Mouse (Mus musculus): ENCODE results near the gene F7. TPM values are rescaled to one million over a fixed set of nuclear protein-coding genes. Genes with fewer than 3 reads are reported as not detected.
A peak's percentile ranks its signal among the peaks of the same experiment; 100 is the strongest.

Gene F7
- polyA plus RNA-seq, 1 experiment from 2014 or later: not detected

GRCm38 (mm10) chr8:12991411-12991810 lies 34.4 kb upstream of the F7 start:
- no peak overlapping the region for H3K4me3 ChIP-seq (ENCODE audit: low read depth, low read length)
- DNase-seq (ENCODE audit: low spot score) (no peak), ATAC-seq (ENCODE audit: low FRiP score, low TSS enrichment) (no peak)
- no peaks in the 10 kb centered on the region for H3K9me3 ChIP-seq (ENCODE audit: control insufficient read depth, low read length)
- H3K4me2 ChIP-seq (replicated peaks; ENCODE audit: low read depth): no peak overlapping the region
- H3K4me1 ChIP-seq (replicated peaks; ENCODE audit: control insufficient read depth, insufficient read depth): no peaks in the 10 kb centered on the region
- H3K27ac ChIP-seq (replicated peaks): no peak overlapping the region
- TF ChIP-seq CTCF (IDR thresholded peaks at IDR 0.05; ENCODE audit: low read depth) (no peak), EP300 (optimal IDR thresholded peaks at IDR 0.05) (no peak)
- H3K9ac ChIP-seq (ENCODE audit: low read length): no peak overlapping the region
- 70% methylated on average over 10 of the region's 10 CpGs for WGBS
- no peaks in the 10 kb centered on the region for H3K36me3 ChIP-seq (ENCODE audit: control insufficient read depth, insufficient read depth, low read length)
- no peaks in the 10 kb centered on the region for H3K27me3 ChIP-seq (ENCODE audit: control insufficient read depth, insufficient read depth, low read length)

- DNase-seq (ENCODE audit: low spot score): no peak
- 81% methylated on average over 5 of the region's 5 CpGs for WGBS
- no peak overlapping the region for H3K27ac ChIP-seq (replicated peaks)
- H3K4me3 ChIP-seq (ENCODE audit: low read depth, low read length): no peak overlapping the region
- no peak for ATAC-seq (ENCODE audit: low FRiP score, low TSS enrichment)
- H3K9me3 ChIP-seq (ENCODE audit: control insufficient read depth, low read length): no peaks in the 10 kb centered on the region
- H3K4me2 ChIP-seq (replicated peaks; ENCODE audit: low read depth): no peak overlapping the region
- no peaks in the 10 kb centered on the region; the same call in 1 of the 2 replicates for H3K36me3 ChIP-seq (ENCODE audit: control insufficient read depth, insufficient read depth, low read length)
- TF ChIP-seq CTCF (IDR thresholded peaks at IDR 0.05; ENCODE audit: low read depth): no peak
- no peaks in the 10 kb centered on the region for H3K27me3 ChIP-seq (ENCODE audit: control insufficient read depth, insufficient read depth, low read length)
- no peak overlapping the region for H3K9ac ChIP-seq (ENCODE audit: low read length)
- H3K4me1 ChIP-seq (replicated peaks; ENCODE audit: control insufficient read depth, insufficient read depth): no peaks in the 10 kb centered on the region
These were observed 31.4 kb upstream of the F7 start for GRCm38 (mm10) chr8:12994468-12994867.

GRCm38 (mm10) chr8:12995481-12995880 lies 30.4 kb upstream of the F7 start:
- Histone ChIP-seq H3K9ac (ENCODE audit: low read length) (no peak overlapping the region), H3K36me3 (ENCODE audit: control insufficient read depth, insufficient read depth, low read length) (no peaks in the 10 kb centered on the region; the same call in 1 of the 2 replicates), H3K9me3 (ENCODE audit: control insufficient read depth, low read length) (no peaks in the 10 kb centered on the region), H3K27me3 (ENCODE audit: control insufficient read depth, insufficient read depth, low read length) (no peaks in the 10 kb centered on the region), H3K27ac (replicated peaks) (no peak overlapping the region), H3K4me1 (replicated peaks; ENCODE audit: control insufficient read depth, insufficient read depth) (no peaks in the 10 kb centered on the region), H3K4me2 (replicated peaks; ENCODE audit: low read depth) (no peak overlapping the region), H3K4me3 (ENCODE audit: low read depth, low read length) (no peak overlapping the region)
- TF ChIP-seq CTCF (IDR thresholded peaks at IDR 0.05; ENCODE audit: low read depth): no peak
- no peak for TF ChIP-seq EP300 (optimal IDR thresholded peaks at IDR 0.05)
- no peak for DNase-seq (ENCODE audit: low spot score)
- WGBS: 44% methylated on average over 5 of the region's 5 CpGs
- no peak for ATAC-seq (ENCODE audit: low FRiP score, low TSS enrichment)

- Histone ChIP-seq H3K9ac (ENCODE audit: low read length) (no peak overlapping the region), H3K4me3 (ENCODE audit: low read depth, low read length) (no peak overlapping the region), H3K4me1 (replicated peaks; ENCODE audit: control insufficient read depth, insufficient read depth) (no peaks in the 10 kb centered on the region), H3K27me3 (ENCODE audit: control insufficient read depth, insufficient read depth, low read length) (no peaks in the 10 kb centered on the region), H3K27ac (replicated peaks) (peak overlapping the region; percentile 50), H3K36me3 (ENCODE audit: control insufficient read depth, insufficient read depth, low read length) (no peaks in the 10 kb centered on the region; the same call in 1 of the 2 replicates), H3K9me3 (ENCODE audit: control insufficient read depth, low read length) (no peaks in the 10 kb centered on the region), H3K4me2 (replicated peaks; ENCODE audit: low read depth) (no peak overlapping the region)
- DNase-seq (ENCODE audit: low spot score): no peak
- no peak for TF ChIP-seq CTCF (IDR thresholded peaks at IDR 0.05; ENCODE audit: low read depth)
- TF ChIP-seq EP300 (optimal IDR thresholded peaks at IDR 0.05): no peak
- peak; percentile 49; the same call in 1 of the 2 replicates for ATAC-seq (ENCODE audit: low FRiP score, low TSS enrichment)
- 38% methylated on average over 8 of the region's 8 CpGs for WGBS
These were observed 29.0 kb upstream of the F7 start for GRCm38 (mm10) chr8:12996831-12997275.

GRCm38 (mm10) chr8:12998331-12998730 lies 27.5 kb upstream of the F7 start:
- Histone ChIP-seq H3K27ac (replicated peaks) (no peak overlapping the region), H3K27me3 (ENCODE audit: control insufficient read depth, insufficient read depth, low read length) (no peaks in the 10 kb centered on the region), H3K36me3 (ENCODE audit: control insufficient read depth, insufficient read depth, low read length) (no peaks in the 10 kb centered on the region; the same call in 1 of the 2 replicates), H3K4me3 (ENCODE audit: low read depth, low read length) (no peak overlapping the region), H3K9ac (ENCODE audit: low read length) (no peak overlapping the region), H3K4me2 (replicated peaks; ENCODE audit: low read depth) (no peak overlapping the region), H3K4me1 (replicated peaks; ENCODE audit: control insufficient read depth, insufficient read depth) (no peaks in the 10 kb centered on the region), H3K9me3 (ENCODE audit: control insufficient read depth, low read length) (no peaks in the 10 kb centered on the region)
- TF ChIP-seq CTCF (IDR thresholded peaks at IDR 0.05; ENCODE audit: low read depth) (no peak), EP300 (optimal IDR thresholded peaks at IDR 0.05) (no peak)
- ATAC-seq (ENCODE audit: low FRiP score, low TSS enrichment) (no peak), DNase-seq (ENCODE audit: low spot score) (no peak)
- WGBS: 62% methylated on average over 8 of the region's 8 CpGs

- ATAC-seq (ENCODE audit: low FRiP score, low TSS enrichment): no peak; the same call in 1 of the 2 replicates
These were observed 26.0 kb upstream of the F7 start for GRCm38 (mm10) chr8:12999793-13000192.

More at GRCm38 (mm10) chr8:12999793-13000192, 26.0 kb upstream of the F7 start:
- 76% methylated on average over 9 of the region's 9 CpGs for WGBS
- Histone ChIP-seq H3K4me1 (replicated peaks; ENCODE audit: control insufficient read depth, insufficient read depth) (no peaks in the 10 kb centered on the region), H3K36me3 (ENCODE audit: control insufficient read depth, insufficient read depth, low read length) (no peaks in the 10 kb centered on the region; the same call in 1 of the 2 replicates), H3K27ac (replicated peaks) (no peak overlapping the region), H3K4me3 (ENCODE audit: low read depth, low read length) (no peak overlapping the region), H3K27me3 (ENCODE audit: control insufficient read depth, insufficient read depth, low read length) (no peaks in the 10 kb centered on the region), H3K9ac (ENCODE audit: low read length) (no peak overlapping the region), H3K9me3 (ENCODE audit: control insufficient read depth, low read length) (no peaks in the 10 kb centered on the region), H3K4me2 (replicated peaks; ENCODE audit: low read depth) (no peak overlapping the region)
- no peak for DNase-seq (ENCODE audit: low spot score)
- TF ChIP-seq EP300 (optimal IDR thresholded peaks at IDR 0.05) (no peak), CTCF (IDR thresholded peaks at IDR 0.05; ENCODE audit: low read depth) (no peak)

All from stomach, postnatal 0 days (tissue).